Mouse (Mus musculus) G1E-ER4 (cell line): ENCODE measurements around the gene Mrpl20. TPM values are rescaled to one million over a fixed set of nuclear protein-coding genes. Genes with fewer than 3 reads are reported as not detected.

Experiments
- GATA1 ChIP-seq: IDR thresholded peaks from one replicate; pipeline ENCODE4 v1.8.0; 2012; ENCODE audit warnings: low read length, inconsistent platforms
- polyA plus RNA-seq: library from polyadenylated mRNA; stranded (reverse); fragments of >175 nt; gene quantifications from 2 replicates; pipeline ENCODE4 v1.2.3, GENCODE M21; 2012

Mrpl20 gene
- polyA plus RNA-seq, 1 experiment: 21.2 TPM

GRCm38 (mm10) chr4:155838187-155839153 is 35.8 kb downstream of the Mrpl20 start:
- TF ChIP-seq GATA1: no peak

GRCm38 (mm10) chr4:155839483-155839910 is 36.8 kb downstream of the Mrpl20 start, which contains the start of gene Mxra8:
Gene Mxra8 (plus strand): TSS chr4:155839680.
- TF ChIP-seq GATA1: no peak

DNA sequence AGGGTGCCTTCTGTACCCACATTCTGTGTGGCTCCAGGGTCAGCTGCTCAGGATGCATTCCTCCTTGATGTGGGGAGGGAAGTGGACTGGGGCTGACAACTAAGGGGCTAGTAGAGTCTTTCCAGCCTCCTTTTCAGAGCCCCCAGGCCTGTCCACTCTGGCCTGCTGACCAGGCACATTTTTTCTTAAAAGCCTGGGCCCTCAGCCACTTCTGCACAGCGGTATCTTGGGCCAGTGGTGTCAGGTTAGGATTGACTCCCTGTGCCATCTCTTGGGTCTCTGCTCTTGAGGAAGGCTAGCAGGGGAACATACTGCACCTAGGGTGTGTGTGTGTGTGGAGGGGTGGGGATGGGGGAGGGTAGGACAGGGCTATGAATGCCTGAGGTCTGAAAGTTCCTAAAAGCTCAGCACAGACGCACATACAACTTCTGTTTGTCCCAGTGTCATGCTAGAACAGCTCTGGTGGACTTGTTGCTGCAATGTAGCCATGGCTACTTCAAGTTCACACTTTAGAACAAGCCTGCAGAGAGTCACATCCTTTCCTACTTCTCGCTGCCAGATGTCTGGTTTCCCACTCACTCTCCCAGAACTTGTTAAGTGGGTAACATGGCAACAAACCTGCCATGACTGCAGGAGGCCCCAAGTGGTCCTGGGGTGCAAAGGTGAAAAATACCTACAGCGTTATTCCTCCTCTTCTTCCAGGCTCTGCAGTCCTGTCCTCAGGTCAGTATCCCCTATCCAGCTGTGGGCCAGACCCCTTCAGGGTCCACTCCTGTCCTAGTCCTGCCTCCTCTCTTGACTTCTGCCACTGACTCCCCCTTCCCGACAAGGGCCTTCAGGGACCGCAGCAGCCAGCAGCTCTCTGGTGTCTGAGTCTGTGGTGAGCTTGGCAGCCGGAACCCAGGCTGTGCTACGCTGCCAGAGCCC is 37.7 kb downstream of the Mrpl20 start:
- TF ChIP-seq GATA1: no peak

GRCm38 (mm10) chr4:155841003-155841454 is 38.4 kb downstream of the Mrpl20 start:
- TF ChIP-seq GATA1: no peak

- TF ChIP-seq GATA1: no peak
These were observed 39.1 kb downstream of the Mrpl20 start for GRCm38 (mm10) chr4:155841651-155842270.

DNA sequence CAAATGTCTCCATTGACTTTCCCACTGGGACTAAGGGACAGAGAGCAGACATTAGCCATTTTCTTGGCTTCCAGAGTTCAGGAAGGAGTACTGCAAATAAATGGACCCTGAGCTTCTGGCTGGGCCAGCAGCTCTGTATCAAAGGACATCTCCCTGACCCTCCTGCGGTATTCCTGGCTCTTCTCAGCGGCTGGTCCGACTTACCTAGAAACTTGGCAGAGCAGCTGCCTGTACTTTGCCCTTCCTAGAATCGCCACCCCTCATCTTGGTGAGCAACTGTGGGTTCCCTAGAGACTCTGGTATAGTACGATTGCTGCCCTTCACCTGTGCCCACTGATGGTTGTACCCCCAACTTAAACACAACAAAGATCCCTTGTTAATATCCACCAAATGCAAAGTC is 40.6 kb downstream of the Mrpl20 start:
- TF ChIP-seq GATA1: no peak

GRCm38 (mm10) chr4:155846871-155847578 is 44.3 kb downstream of the Mrpl20 start, which contains the start of gene Dvl1:
Gene Dvl1 (plus strand): TSS chr4:155847402.
- TF ChIP-seq GATA1: no peak

GRCm38 (mm10) chr4:155847591-155848352 is 45.1 kb downstream of the Mrpl20 start:
- no peak for TF ChIP-seq GATA1

DNA sequence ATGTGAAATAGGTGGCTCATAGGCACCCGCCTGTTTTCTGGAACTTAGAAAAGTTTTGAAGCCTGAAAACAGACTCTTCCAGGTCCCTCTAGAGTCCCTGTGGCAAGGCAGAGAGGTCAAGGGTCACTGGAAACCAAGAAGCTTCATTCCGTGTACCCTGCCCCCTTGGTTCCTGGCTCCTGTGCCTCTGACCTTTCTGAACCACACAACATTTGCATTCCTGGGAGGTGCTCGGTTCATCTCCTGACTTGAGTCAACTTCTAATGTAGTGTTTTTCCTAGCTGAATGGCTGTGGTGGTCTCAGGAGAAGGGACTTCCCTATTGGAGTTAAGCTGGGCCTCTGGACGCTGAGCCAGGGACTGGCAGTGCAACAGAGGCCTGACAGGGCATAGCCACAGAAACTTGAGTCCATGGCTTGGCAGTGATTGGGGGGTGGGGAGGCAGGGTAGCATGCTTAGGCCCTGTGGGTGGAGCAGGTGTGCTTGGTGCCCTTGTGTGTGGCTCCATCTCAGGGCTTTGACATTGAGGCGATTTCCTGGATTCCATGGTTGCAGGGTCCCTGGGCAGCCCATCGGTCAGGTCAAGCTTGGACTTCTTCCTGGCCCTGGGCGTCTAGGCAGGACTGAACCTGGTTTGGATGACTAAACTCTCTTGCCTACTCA is 45.9 kb downstream of the Mrpl20 start:
- TF ChIP-seq GATA1: no peak

DNA sequence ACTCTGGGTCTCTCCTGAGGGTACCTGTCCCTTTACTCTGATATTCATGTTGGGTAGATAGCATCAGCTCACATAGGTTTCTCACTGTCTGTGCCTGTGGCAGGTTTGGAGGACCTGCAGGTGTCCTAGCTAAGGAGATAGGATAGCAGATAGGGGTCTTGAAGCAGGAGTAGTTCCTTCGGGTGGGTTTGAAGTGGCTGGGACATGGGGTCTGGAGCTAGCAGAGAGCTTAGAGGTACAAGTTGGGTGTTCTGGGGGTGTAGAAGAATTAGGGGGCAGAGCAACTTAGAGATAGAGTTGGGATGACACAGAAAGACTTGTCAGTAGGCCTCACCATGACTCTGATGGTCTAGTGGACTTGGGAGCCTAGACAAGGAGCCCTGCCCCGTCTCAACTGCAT is 46.7 kb downstream of the Mrpl20 start:
- no peak for TF ChIP-seq GATA1

DNA sequence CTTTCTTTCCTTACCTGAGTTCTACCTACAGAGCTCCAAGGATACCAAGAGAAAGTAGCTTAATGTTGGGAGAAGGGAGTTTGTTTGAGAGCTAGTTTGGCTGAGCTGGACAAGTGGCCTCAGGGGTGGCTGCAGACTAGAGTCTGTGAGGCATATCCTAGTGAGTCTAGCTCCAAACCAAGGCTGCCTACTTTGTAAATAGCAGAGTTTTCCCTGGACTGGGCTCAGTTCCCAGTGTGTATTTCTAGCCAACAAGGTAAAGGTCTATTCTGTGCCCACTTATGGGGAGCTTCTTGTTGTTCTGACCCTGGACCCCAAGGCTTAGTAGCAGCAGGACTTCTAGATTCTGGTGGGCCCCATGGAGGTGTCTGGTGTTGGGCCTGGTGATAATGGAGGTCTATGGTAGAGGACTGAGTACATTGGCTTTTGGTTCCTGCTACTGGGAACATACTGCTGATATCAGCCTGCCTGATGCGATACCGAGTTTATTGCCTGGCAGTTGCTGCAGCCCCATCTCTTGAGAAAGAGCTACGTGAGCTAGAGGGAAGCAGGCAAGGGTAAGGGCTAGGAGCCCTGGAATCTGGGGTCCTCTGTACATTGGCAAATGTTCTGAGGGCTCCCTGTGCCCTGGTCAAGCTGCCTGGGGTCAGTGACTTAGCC is 47.2 kb downstream of the Mrpl20 start:
- TF ChIP-seq GATA1: no peak

DNA sequence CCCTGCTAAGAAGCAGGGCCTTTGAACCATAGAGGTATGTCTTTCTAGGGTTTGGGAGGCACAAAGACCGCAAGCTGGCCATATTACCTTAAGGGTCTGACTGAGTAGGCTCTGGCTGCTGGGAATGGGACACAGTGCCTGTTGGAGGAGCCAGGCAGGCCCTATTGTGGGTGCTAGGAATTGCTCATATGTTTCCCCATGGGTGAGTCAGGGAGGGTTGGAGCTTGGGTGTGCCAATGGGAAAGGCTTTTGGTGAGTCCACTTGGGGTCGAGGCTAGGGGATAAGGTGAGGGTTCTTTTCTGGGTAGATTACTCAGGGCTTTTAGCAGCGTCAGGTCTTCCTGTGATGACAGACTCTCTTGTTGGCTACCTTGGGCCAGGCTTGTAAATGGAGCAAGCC is 48.7 kb downstream of the Mrpl20 start:
- TF ChIP-seq GATA1: no peak

- TF ChIP-seq GATA1: no peak
These were observed 49.3 kb downstream of the Mrpl20 start for GRCm38 (mm10) chr4:155851951-155852411.
